Mouse (Mus musculus): Measurements from ENCODE around the gene Slc10a1. TPM values are rescaled to one million over a fixed set of nuclear protein-coding genes. Genes with fewer than 3 reads are reported as not detected.
"Not testable (repeated sequence)": the region's sequence is repeated elsewhere in the genome, so short reads cannot be mapped to it uniquely, and the experiment has no call there.

The Slc10a1 gene
- polyA plus RNA-seq, 1 experiment from 2014 or later = 0.15 TPM

- TF ChIP-seq CTCF (IDR thresholded peaks at IDR 0.05) = no peak
- POLR2A ChIA-PET = interaction anchor here (0.6 kb wide), 2 partner anchors 9 to 21 kb away, joined by 3 to 4 read pairs; no protein-coding TSS in a partner anchor
- in situ Hi-C loops (cut with MboI; ENCODE audit: low pct_unique_long_range_greater_than_20kb) = no loop called here
- ATAC-seq = no peak
- no peak for DNase-seq (ENCODE audit: low read depth, low spot score)
- CTCF ChIA-PET = interaction anchor here (1.4 kb wide), 1 partner anchor 14 kb away, joined by 5 read pairs; no protein-coding TSS in a partner anchor
- peaks cover 7% of the 10 kb centered on the region for H3K27me3 ChIP-seq
These were observed 587 bp downstream of the Slc10a1 start for GRCm38 (mm10) chr12:80967918-80968317.

GRCm38 (mm10) chr12:80966059-80966838, 2.3 kb downstream of the Slc10a1 start:
- CTCF ChIA-PET = interaction anchor here (1.0 kb wide), 1 partner anchor 8 kb away, joined by 3 read pairs; no protein-coding TSS in a partner anchor
- POLR2A ChIA-PET = interaction anchor here (0.7 kb wide), 1 partner anchor 26 kb away, joined by 3 read pairs; no protein-coding TSS in a partner anchor
- no peak for TF ChIP-seq CTCF (IDR thresholded peaks at IDR 0.05)
- peak; percentile 34 for DNase-seq (ENCODE audit: low read depth, low spot score)
- no peaks in the 10 kb centered on the region for H3K27me3 ChIP-seq
- in situ Hi-C loops (cut with MboI; ENCODE audit: low pct_unique_long_range_greater_than_20kb) = no loop called here
- peak; percentile 44 for ATAC-seq

DNA sequence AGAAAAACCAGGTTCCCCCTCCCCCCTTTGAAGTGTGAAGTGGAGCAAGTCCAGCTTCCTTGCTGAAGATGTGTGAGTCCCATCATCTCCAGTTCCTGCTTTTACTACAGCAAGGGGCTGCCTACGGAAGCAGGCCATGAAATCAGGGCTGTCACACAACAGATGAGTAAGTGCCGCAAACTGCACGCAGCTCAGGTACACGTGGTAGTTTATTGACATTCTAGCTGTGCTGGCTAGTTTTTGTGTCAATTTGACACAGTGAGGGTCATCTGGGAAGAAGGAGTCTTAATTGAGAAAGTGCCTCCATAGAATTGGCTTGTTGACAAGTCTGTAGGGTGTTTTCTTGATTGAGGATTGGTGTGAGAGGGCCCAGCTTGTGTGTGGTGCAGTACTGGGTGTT, 5.9 kb downstream of the Slc10a1 start:
- ATAC-seq (no peak), DNase-seq (ENCODE audit: low read depth, low spot score) (no peak)
- no peaks in the 10 kb centered on the region for H3K27me3 ChIP-seq
- ChIA-PET CTCF (no interaction called here), POLR2A (no interaction called here)
- TF ChIP-seq CTCF (IDR thresholded peaks at IDR 0.05) = no peak
- in situ Hi-C loops (cut with MboI; ENCODE audit: low pct_unique_long_range_greater_than_20kb) = no loop called here

DNA sequence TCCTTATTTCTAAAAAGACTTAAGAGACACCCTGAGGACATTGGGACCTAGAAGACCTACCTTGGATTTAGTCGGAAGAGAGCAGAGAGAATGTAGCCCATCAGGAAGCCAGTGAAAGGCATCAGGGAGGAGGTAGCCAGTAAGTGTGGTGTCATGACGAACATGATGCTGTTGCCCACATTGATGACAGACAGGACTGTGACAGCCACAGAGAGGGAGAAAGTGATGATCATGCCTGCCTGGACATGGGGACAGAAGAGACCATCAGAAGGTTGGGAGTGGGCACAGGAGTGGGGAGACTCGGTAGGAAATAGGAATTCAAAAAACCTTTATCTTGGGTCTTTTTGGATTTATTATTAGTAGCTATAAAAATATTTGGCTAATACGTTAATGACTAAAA, 10.5 kb downstream of the Slc10a1 start:
- POLR2A ChIA-PET = no interaction called here
- TF ChIP-seq CTCF (IDR thresholded peaks at IDR 0.05) = no peak
- in situ Hi-C loops (cut with MboI; ENCODE audit: low pct_unique_long_range_greater_than_20kb) = no loop called here
- CTCF ChIA-PET = no interaction called here
- no peak for DNase-seq (ENCODE audit: low read depth, low spot score)
- ATAC-seq = no peak
- H3K27me3 ChIP-seq = no peaks in the 10 kb centered on the region

DNA sequence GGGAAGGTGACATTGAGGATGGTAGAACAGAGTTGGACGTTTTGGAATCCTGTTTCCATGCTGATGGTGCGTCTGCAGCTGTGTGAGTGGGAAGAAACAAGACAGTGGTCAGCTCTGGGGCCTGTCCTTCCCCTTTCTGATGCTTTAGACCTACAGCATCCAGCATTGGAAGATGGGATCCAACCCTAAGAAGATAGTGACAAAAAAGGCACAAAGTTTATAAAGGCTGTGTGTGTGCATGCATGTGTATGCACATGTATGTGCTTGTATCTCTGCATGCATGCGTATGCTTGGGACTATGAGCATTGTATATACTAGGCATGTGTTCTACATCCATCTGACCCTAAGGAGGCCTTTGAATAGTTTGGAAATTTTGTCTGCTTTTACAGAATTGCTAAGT, 12.5 kb downstream of the Slc10a1 start:
- CTCF ChIA-PET = no interaction called here
- POLR2A ChIA-PET = interaction anchor here (0.7 kb wide), 2 partner anchors 16 to 1614 kb away, joined by 3 read pairs; no protein-coding TSS in a partner anchor
- no peak for ATAC-seq
- in situ Hi-C loops (cut with MboI; ENCODE audit: low pct_unique_long_range_greater_than_20kb) = no loop called here
- no peak for TF ChIP-seq CTCF (IDR thresholded peaks at IDR 0.05)
- DNase-seq (ENCODE audit: low read depth, low spot score) = no peak
- no peaks in the 10 kb centered on the region for H3K27me3 ChIP-seq

GRCm38 (mm10) chr12:80952526-80952925, 16.0 kb downstream of the Slc10a1 start:
- DNase-seq (ENCODE audit: low read depth, low spot score) (no peak), ATAC-seq (no peak)
- no peak for TF ChIP-seq CTCF (IDR thresholded peaks at IDR 0.05)
- ChIA-PET CTCF (no interaction called here), POLR2A (no interaction called here)
- in situ Hi-C loops (cut with MboI; ENCODE audit: low pct_unique_long_range_greater_than_20kb) = no loop called here
- H3K27me3 ChIP-seq = no peaks in the 10 kb centered on the region

GRCm38 (mm10) chr12:80951640-80952219, 16.8 kb downstream of the Slc10a1 start:
- in situ Hi-C loops (cut with MboI; ENCODE audit: low pct_unique_long_range_greater_than_20kb) = no loop called here
- POLR2A ChIA-PET = no interaction called here
- no peak for TF ChIP-seq CTCF (IDR thresholded peaks at IDR 0.05)
- H3K27me3 ChIP-seq = no peaks in the 10 kb centered on the region
- CTCF ChIA-PET = no interaction called here
- ATAC-seq (no peak), DNase-seq (ENCODE audit: low read depth, low spot score) (no peak)

GRCm38 (mm10) chr12:80949603-80950002, 18.9 kb downstream of the Slc10a1 start:
- CTCF ChIA-PET; ATAC-seq; POLR2A ChIA-PET; DNase-seq (ENCODE audit: low read depth, low spot score); in situ Hi-C loops (cut with MboI; ENCODE audit: low pct_unique_long_range_greater_than_20kb); H3K27me3 ChIP-seq: not testable (repeated sequence)

- ChIA-PET POLR2A (no interaction called here), CTCF (no interaction called here)
- no peak for DNase-seq (ENCODE audit: low read depth, low spot score)
- no peak for TF ChIP-seq CTCF (IDR thresholded peaks at IDR 0.05)
- H3K27me3 ChIP-seq = no peaks in the 10 kb centered on the region
- in situ Hi-C loops (cut with MboI; ENCODE audit: low pct_unique_long_range_greater_than_20kb) = no loop called here
- no peak for ATAC-seq
These were observed 20.3 kb downstream of the Slc10a1 start for GRCm38 (mm10) chr12:80948202-80948601.

- TF ChIP-seq CTCF (IDR thresholded peaks at IDR 0.05) = no peak
- in situ Hi-C loops (cut with MboI; ENCODE audit: low pct_unique_long_range_greater_than_20kb) = no loop called here
- ATAC-seq (peak; percentile 81), DNase-seq (ENCODE audit: low read depth, low spot score) (peak; percentile 63)
- no peaks in the 10 kb centered on the region for H3K27me3 ChIP-seq
- ChIA-PET CTCF (no interaction called here), POLR2A (interaction anchor here (0.6 kb wide), 1 partner anchor 174 kb away, joined by 3 read pairs; no protein-coding TSS in a partner anchor)
These were observed 22.5 kb downstream of the Slc10a1 start for GRCm38 (mm10) chr12:80945996-80946355.

GRCm38 (mm10) chr12:80945334-80945995, 23.0 kb downstream of the Slc10a1 start, which contains the start of gene Srsf5:
Gene Srsf5, plus strand, starts transcription at chr12:80945504.
- ChIA-PET POLR2A (interaction anchor here (0.6 kb wide), 1 partner anchor 174 kb away, joined by 3 read pairs; no protein-coding TSS in a partner anchor), CTCF (no interaction called here)
- in situ Hi-C loops (cut with MboI; ENCODE audit: low pct_unique_long_range_greater_than_20kb) = no loop called here
- DNase-seq (ENCODE audit: low read depth, low spot score) (peak; percentile 62), ATAC-seq (peak; percentile 61)
- TF ChIP-seq CTCF (IDR thresholded peaks at IDR 0.05) = no peak
- H3K27me3 ChIP-seq = no peaks in the 10 kb centered on the region

GRCm38 (mm10) chr12:80944963-80945333, 23.6 kb downstream of the Slc10a1 start:
- DNase-seq (ENCODE audit: low read depth, low spot score); H3K27me3 ChIP-seq; CTCF ChIA-PET; POLR2A ChIA-PET; in situ Hi-C loops (cut with MboI; ENCODE audit: low pct_unique_long_range_greater_than_20kb): not testable (repeated sequence)
- peak; percentile 12 for ATAC-seq

All from Patski (cell line).